Mouse (Mus musculus) liver, embryonic 12.5 days (tissue): ENCODE results near the gene Hcls1. TPM values are rescaled to one million over a fixed set of nuclear protein-coding genes. Genes with fewer than 3 reads are reported as not detected.

Experiments used
- ATAC-seq: fragments of 200-750 bp; cut with Nextera tagmentation; 2 replicates; pipeline ENCODE4 v1.8.0; 2017; ENCODE audit warnings: moderate number of reproducible peaks, mild to moderate bottlenecking, moderate library complexity
- H3K27ac ChIP-seq: fragments of 300-500 bp; sonication (generic); 2 replicates; pipeline ENCODE4 v1.5.1; 2016; ENCODE audit warnings: mild to moderate bottlenecking
- H3K27me3 ChIP-seq: fragments of 300-500 bp; sonication (generic); replicated peaks from 2 replicates; pipeline ENCODE4 v1.6.1; 2016; ENCODE audit warnings: mild to moderate bottlenecking, moderate library complexity
- H3K36me3 ChIP-seq: fragments of 300-500 bp; sonication (generic); 2 replicates; pipeline ENCODE4 v1.6.1; 2016; ENCODE audit warnings: mild to moderate bottlenecking, moderate library complexity
- H3K4me1 ChIP-seq: fragments of 300-500 bp; sonication (generic); 2 replicates; pipeline ENCODE4 v1.6.1; 2016
- H3K4me2 ChIP-seq: fragments of 300-500 bp; sonication (generic); 2 replicates; pipeline ENCODE4 v1.6.1; 2016; ENCODE audit warnings: mild to moderate bottlenecking, moderate library complexity
- H3K4me3 ChIP-seq: fragments of 300-500 bp; sonication (generic); 2 replicates; pipeline ENCODE4 v1.5.1; 2016; ENCODE audit warnings: mild to moderate bottlenecking, moderate library complexity
- H3K9ac ChIP-seq: fragments of 300-500 bp; sonication (generic); 2 replicates; pipeline ENCODE4 v1.6.1; 2016; ENCODE audit warnings: mild to moderate bottlenecking, moderate library complexity
- H3K9me3 ChIP-seq: fragments of 300-500 bp; sonication (generic); replicated peaks from 2 replicates; pipeline ENCODE4 v1.6.1; 2016; ENCODE audit warnings: mild to moderate bottlenecking, moderate library complexity
- WGBS: fragments of 180-500 bp; shearing (Covaris S2); methylation state at CpG from one replicate; pipeline ENCODE4 v1.1.7; 2016; ENCODE audit not compliant: insufficient replicate concordance; 5-methylcytosine and 5-hydroxymethylcytosine counted together
- polyA plus RNA-seq: library from polyadenylated mRNA; unstranded; fragments of >200 nt; fragmentation: Nextera tagmentation; extraction: Ambion mirVana; gene quantifications from 2 replicates; pipeline ENCODE4 v1.2.1, GENCODE M21; 2016

Hcls1 gene
- polyA plus RNA-seq, 1 experiment from 2014 or later = 13.1 TPM

- no peaks in the 10 kb centered on the region for H3K4me1 ChIP-seq
- H3K9me3 ChIP-seq = no peaks in the 10 kb centered on the region
- H3K36me3 ChIP-seq = peaks cover 58% of the 10 kb centered on the region
- H3K27me3 ChIP-seq = no peaks in the 10 kb centered on the region
- no peak for ATAC-seq
- H3K27ac ChIP-seq = no peak overlapping the region
- no peak overlapping the region for H3K9ac ChIP-seq
- no peak overlapping the region for H3K4me2 ChIP-seq
- no peak overlapping the region for H3K4me3 ChIP-seq
- WGBS = 78% methylated on average over 3 of the region's 3 CpGs
These were observed 14.4 kb upstream of the Hcls1 start for GRCm38 (mm10) chr16:36920410-36920809.

GRCm38 (mm10) chr16:36921067-36921613 lies 13.6 kb upstream of the Hcls1 start:
- Histone ChIP-seq H3K27ac (no peak overlapping the region), H3K4me1 (no peaks in the 10 kb centered on the region), H3K4me3 (no peak overlapping the region), H3K27me3 (no peaks in the 10 kb centered on the region), H3K4me2 (no peak overlapping the region), H3K9ac (no peak overlapping the region), H3K9me3 (no peaks in the 10 kb centered on the region), H3K36me3 (peaks cover 58% of the 10 kb centered on the region)
- 80% methylated on average over 8 of the region's 8 CpGs for WGBS
- ATAC-seq = no peak

GRCm38 (mm10) chr16:36921980-36922379 lies 12.8 kb upstream of the Hcls1 start:
- H3K4me1 ChIP-seq = no peaks in the 10 kb centered on the region
- no peak overlapping the region for H3K4me2 ChIP-seq
- no peaks in the 10 kb centered on the region for H3K27me3 ChIP-seq
- WGBS = 71% methylated on average over 6 of the region's 6 CpGs
- H3K9ac ChIP-seq = no peak overlapping the region
- no peak for ATAC-seq
- no peaks in the 10 kb centered on the region for H3K9me3 ChIP-seq
- H3K36me3 ChIP-seq = peaks cover 57% of the 10 kb centered on the region
- no peak overlapping the region for H3K4me3 ChIP-seq
- no peak overlapping the region for H3K27ac ChIP-seq

- H3K27ac ChIP-seq = no peak overlapping the region
- H3K27me3 ChIP-seq = no peaks in the 10 kb centered on the region
- WGBS = 90% methylated on average over 8 of the region's 8 CpGs
- no peaks in the 10 kb centered on the region for H3K4me1 ChIP-seq
- no peak overlapping the region for H3K4me3 ChIP-seq
- no peak overlapping the region for H3K4me2 ChIP-seq
- peaks cover 57% of the 10 kb centered on the region for H3K36me3 ChIP-seq
- no peak overlapping the region for H3K9ac ChIP-seq
- no peak for ATAC-seq
- H3K9me3 ChIP-seq = no peaks in the 10 kb centered on the region
These were observed 10.5 kb upstream of the Hcls1 start for GRCm38 (mm10) chr16:36924312-36924711.

- no peaks in the 10 kb centered on the region for H3K4me1 ChIP-seq
- H3K27ac ChIP-seq = no peak overlapping the region
- peaks cover 59% of the 10 kb centered on the region for H3K36me3 ChIP-seq
- no peak overlapping the region for H3K4me3 ChIP-seq
- no peak for ATAC-seq
- H3K4me2 ChIP-seq = no peak overlapping the region
- WGBS = 75% methylated on average over 6 of the region's 6 CpGs
- no peaks in the 10 kb centered on the region for H3K9me3 ChIP-seq
- H3K27me3 ChIP-seq = no peaks in the 10 kb centered on the region
- H3K9ac ChIP-seq = no peak overlapping the region
These were observed 9.4 kb upstream of the Hcls1 start for GRCm38 (mm10) chr16:36925351-36925750.

GRCm38 (mm10) chr16:36925797-36926196 lies 9.0 kb upstream of the Hcls1 start:
- H3K9me3 ChIP-seq = no peaks in the 10 kb centered on the region
- peaks cover 64% of the 10 kb centered on the region for H3K36me3 ChIP-seq
- H3K4me1 ChIP-seq = no peaks in the 10 kb centered on the region
- ATAC-seq = no peak
- 79% methylated on average over 6 of the region's 6 CpGs for WGBS
- no peaks in the 10 kb centered on the region for H3K27me3 ChIP-seq
- no peak overlapping the region for H3K9ac ChIP-seq
- no peak overlapping the region for H3K4me3 ChIP-seq
- H3K27ac ChIP-seq = 0 out of 2 replicates have a peak overlapping the region, but pooled peaks have one; percentile 24
- no peak overlapping the region for H3K4me2 ChIP-seq

GRCm38 (mm10) chr16:36926514-36927447 lies 8.0 kb upstream of the Hcls1 start:
- Histone ChIP-seq H3K9me3 (no peaks in the 10 kb centered on the region), H3K9ac (no peak overlapping the region), H3K4me3 (no peak overlapping the region), H3K27ac (no peak overlapping the region), H3K36me3 (peaks cover 64% of the 10 kb centered on the region), H3K27me3 (no peaks in the 10 kb centered on the region), H3K4me1 (no peaks in the 10 kb centered on the region), H3K4me2 (no peak overlapping the region)
- WGBS = 77% methylated on average over 10 of the region's 10 CpGs
- ATAC-seq = no peak

- Histone ChIP-seq H3K4me3 (no peak overlapping the region), H3K9me3 (no peaks in the 10 kb centered on the region), H3K4me1 (no peaks in the 10 kb centered on the region), H3K9ac (no peak overlapping the region), H3K4me2 (no peak overlapping the region), H3K27me3 (no peaks in the 10 kb centered on the region), H3K27ac (no peak overlapping the region), H3K36me3 (peaks cover 72% of the 10 kb centered on the region)
- ATAC-seq = no peak
- 62% methylated on average over 10 of the region's 10 CpGs for WGBS
These were observed 7.2 kb upstream of the Hcls1 start for GRCm38 (mm10) chr16:36927495-36928105.

GRCm38 (mm10) chr16:36928106-36928500 lies 6.7 kb upstream of the Hcls1 start:
- H3K4me1 ChIP-seq = no peaks in the 10 kb centered on the region
- 87% methylated on average over 8 of the region's 8 CpGs for WGBS
- no peak overlapping the region for H3K4me2 ChIP-seq
- peaks cover 77% of the 10 kb centered on the region for H3K36me3 ChIP-seq
- H3K27me3 ChIP-seq = no peaks in the 10 kb centered on the region
- no peak overlapping the region for H3K9ac ChIP-seq
- ATAC-seq = no peak
- no peaks in the 10 kb centered on the region for H3K9me3 ChIP-seq
- H3K4me3 ChIP-seq = no peak overlapping the region
- H3K27ac ChIP-seq = no peak overlapping the region

GRCm38 (mm10) chr16:36929216-36929615 lies 5.6 kb upstream of the Hcls1 start:
- no peaks in the 10 kb centered on the region for H3K27me3 ChIP-seq
- ATAC-seq = no peak
- H3K27ac ChIP-seq = no peak overlapping the region
- H3K9me3 ChIP-seq = no peaks in the 10 kb centered on the region
- no peak overlapping the region for H3K4me2 ChIP-seq
- peaks cover 80% of the 10 kb centered on the region for H3K36me3 ChIP-seq
- H3K4me1 ChIP-seq = peaks cover 5% of the 10 kb centered on the region
- 92% methylated on average over 7 of the region's 7 CpGs for WGBS
- no peak overlapping the region for H3K9ac ChIP-seq
- no peak overlapping the region for H3K4me3 ChIP-seq

- no peak overlapping the region for H3K9ac ChIP-seq
- peaks cover 15% of the 10 kb centered on the region for H3K4me1 ChIP-seq
- H3K9me3 ChIP-seq = no peaks in the 10 kb centered on the region
- no peak overlapping the region for H3K4me3 ChIP-seq
- ATAC-seq = no peak
- no peak overlapping the region for H3K4me2 ChIP-seq
- WGBS = 70% methylated on average over 11 of the region's 11 CpGs
- no peak overlapping the region for H3K27ac ChIP-seq
- H3K36me3 ChIP-seq = peaks cover 72% of the 10 kb centered on the region
- H3K27me3 ChIP-seq = no peaks in the 10 kb centered on the region
These were observed 4.3 kb upstream of the Hcls1 start for GRCm38 (mm10) chr16:36930231-36931136.
